Mouse (Mus musculus) cortical plate, adult 2 months (tissue): Measurements from ENCODE around the gene Slc22a20.

Source experiments
- CTCF ChIP-seq: fragments of 200-500 bp; IDR thresholded peaks from 2 replicates; pipeline ENCODE4 v1.5.1; 2011; ENCODE audit warnings: mild to moderate bottlenecking, control low read depth, low read length; ENCODE audit not compliant: insufficient read depth; ENCODE audit errors: extremely low read depth
- POLR2A ChIP-seq: fragments of 200-500 bp; IDR thresholded peaks from 2 replicates; pipeline ENCODE4 v1.6.1; 2011; ENCODE audit warnings: mild to moderate bottlenecking, low read length, control low read depth; ENCODE audit not compliant: insufficient read depth; ENCODE audit errors: extremely low read depth

GRCm38 (mm10) chr19:5923990-5924712, 61.8 kb downstream of the Slc22a20 start:
- TF ChIP-seq CTCF (peak; percentile 60), POLR2A (no peak)
